In genomic region chr6:4762252-4762651, GRCm38 (mm10) we compare ENCODE assay signal across 8 mouse cellular contexts. TPM values are rescaled to one million over a fixed set of nuclear protein-coding genes. Genes with fewer than 3 reads are reported as not detected.
DNase-seq lines count a peak whose midpoint lies in the region; ATAC-seq and TF ChIP-seq lines count a peak whose summit lies in the region.

No protein-coding gene starts in this region.

- H3K9me3 ChIP-seq in kidney, embryonic 14.5 days (ENCODE audit: control insufficient read depth, low read length): no peaks in the 10 kb centered on the region
- no peaks in the 10 kb centered on the region for H3K9me3 ChIP-seq in embryonic facial prominence, embryonic 13.5 days
- H3K9me3 ChIP-seq in intestine, embryonic 16.5 days (ENCODE audit: control insufficient read depth, low read length): no peaks in the 10 kb centered on the region
- no peaks in the 10 kb centered on the region for H3K9me3 ChIP-seq in neural tube, embryonic 13.5 days

- H3K4me2 ChIP-seq in kidney, embryonic 14.5 days (replicated peaks; ENCODE audit: low read depth, low read length): no peak overlapping the region
- H3K4me2 ChIP-seq in embryonic facial prominence, embryonic 13.5 days: no peak overlapping the region
- no peak overlapping the region for H3K4me2 ChIP-seq in intestine, embryonic 16.5 days (ENCODE audit: low read depth, low read length)
- no peak overlapping the region for H3K4me2 ChIP-seq in neural tube, embryonic 13.5 days

- no peak for TF ChIP-seq POLR2A in kidney, adult 2 months (IDR thresholded peaks at IDR 0.05; ENCODE audit: low read depth, low read length)

- H3K4me3 ChIP-seq in kidney, embryonic 14.5 days (ENCODE audit: low read length): no peak overlapping the region
- H3K4me3 ChIP-seq in kidney, adult 2 months (ENCODE audit: insufficient read depth, low read depth, low read length): no peak overlapping the region
- H3K4me3 ChIP-seq in embryonic facial prominence, embryonic 13.5 days: no peak overlapping the region
- no peak overlapping the region for H3K4me3 ChIP-seq in intestine, embryonic 16.5 days (ENCODE audit: low read length)
- no peak overlapping the region for H3K4me3 ChIP-seq in neural tube, embryonic 13.5 days
- H3K4me3 ChIP-seq in left cerebral cortex, adult 2 months: no peak overlapping the region

- intact Hi-C loops in left cerebral cortex, adult 2 months (cut with DNase I): no loop called here

- TF ChIP-seq CTCF in kidney, adult 2 months (conservative IDR thresholded peaks at IDR 0.05; ENCODE audit: insufficient read depth, insufficient read length, low read depth, low read length): no peak
- no peak for TF ChIP-seq CTCF in left cerebral cortex, adult 2 months (IDR thresholded peaks at IDR 0.05)

- ATAC-seq in kidney, embryonic 14.5 days (ENCODE audit: low FRiP score, low TSS enrichment): peak; percentile 97
- ATAC-seq in embryonic facial prominence, embryonic 13.5 days (ENCODE audit: insufficient number of reproducible peaks, insufficient read depth, low FRiP score, low TSS enrichment, low read depth): peak; percentile 98
- ATAC-seq in intestine, embryonic 16.5 days: peak; percentile 97
- ATAC-seq in neural tube, embryonic 13.5 days (ENCODE audit: low read depth): peak; percentile 99

- no peak for DNase-seq in kidney, adult 2 months
- DNase-seq in left cerebral cortex, adult 2 months (ENCODE audit: extremely low spot score in 1 of 2, low spot score in 2 of 2): no peak
- DNase-seq in kidney, postnatal 36 days: no peak
- DNase-seq in ovary, postnatal 36 days (ENCODE audit: low spot score): no peak

- H3K27me3 ChIP-seq in kidney, embryonic 14.5 days (ENCODE audit: control insufficient read depth, insufficient read depth, low read length): no peaks in the 10 kb centered on the region
- no peaks in the 10 kb centered on the region for H3K27me3 ChIP-seq in kidney, adult 2 months (replicated peaks; ENCODE audit: control insufficient read depth, insufficient read depth, low read length)
- H3K27me3 ChIP-seq in embryonic facial prominence, embryonic 13.5 days: no peaks in the 10 kb centered on the region
- H3K27me3 ChIP-seq in intestine, embryonic 16.5 days (replicated peaks; ENCODE audit: control insufficient read depth, insufficient read depth, low read length): no peaks in the 10 kb centered on the region
- H3K27me3 ChIP-seq in neural tube, embryonic 13.5 days: no peaks in the 10 kb centered on the region

- no peak overlapping the region for H3K27ac ChIP-seq in kidney, embryonic 14.5 days (ENCODE audit: low read depth, low read length)
- no peak overlapping the region for H3K27ac ChIP-seq in kidney, adult 2 months (ENCODE audit: insufficient read depth, low read depth, low read length)
- H3K27ac ChIP-seq in embryonic facial prominence, embryonic 13.5 days: no peak overlapping the region
- no peak overlapping the region for H3K27ac ChIP-seq in intestine, embryonic 16.5 days (ENCODE audit: low read length)
- H3K27ac ChIP-seq in neural tube, embryonic 13.5 days (replicated peaks): no peak overlapping the region
- H3K27ac ChIP-seq in left cerebral cortex, adult 2 months: no peak overlapping the region

- H3K36me3 ChIP-seq in kidney, embryonic 14.5 days (ENCODE audit: control insufficient read depth, insufficient read depth, low read length): no peaks in the 10 kb centered on the region
- no peaks in the 10 kb centered on the region for H3K36me3 ChIP-seq in kidney, adult 2 months (ENCODE audit: control insufficient read depth, insufficient read depth, low read length)
- no peaks in the 10 kb centered on the region for H3K36me3 ChIP-seq in embryonic facial prominence, embryonic 13.5 days
- no peaks in the 10 kb centered on the region for H3K36me3 ChIP-seq in intestine, embryonic 16.5 days (ENCODE audit: control insufficient read depth, insufficient read depth, low read length)
- H3K36me3 ChIP-seq in neural tube, embryonic 13.5 days: no peaks in the 10 kb centered on the region

- 31% methylated on average over 2 of the region's 2 CpGs for WGBS in kidney, embryonic 14.5 days
- 46% methylated on average over 2 of the region's 2 CpGs for WGBS in kidney, adult 2 months
- WGBS in embryonic facial prominence, embryonic 13.5 days: 41% methylated on average over 2 of the region's 2 CpGs
- 49% methylated on average over 2 of the region's 2 CpGs for WGBS in intestine, embryonic 16.5 days
- WGBS in neural tube, embryonic 13.5 days: 36% methylated on average over 2 of the region's 2 CpGs

- H3K4me1 ChIP-seq in kidney, embryonic 14.5 days (ENCODE audit: control insufficient read depth, insufficient read depth, low read length): no peaks in the 10 kb centered on the region
- H3K4me1 ChIP-seq in kidney, adult 2 months (ENCODE audit: control insufficient read depth, insufficient read depth, low read length): no peaks in the 10 kb centered on the region
- H3K4me1 ChIP-seq in embryonic facial prominence, embryonic 13.5 days: no peaks in the 10 kb centered on the region
- H3K4me1 ChIP-seq in intestine, embryonic 16.5 days (ENCODE audit: control insufficient read depth, insufficient read depth, low read length): no peaks in the 10 kb centered on the region
- no peaks in the 10 kb centered on the region for H3K4me1 ChIP-seq in neural tube, embryonic 13.5 days (replicated peaks)

- H3K9ac ChIP-seq in kidney, embryonic 14.5 days (ENCODE audit: low read depth, low read length): no peak overlapping the region
- no peak overlapping the region for H3K9ac ChIP-seq in embryonic facial prominence, embryonic 13.5 days
- no peak overlapping the region for H3K9ac ChIP-seq in intestine, embryonic 16.5 days (ENCODE audit: low read depth, low read length)
- H3K9ac ChIP-seq in neural tube, embryonic 13.5 days: no peak overlapping the region

RNA-seq across cellular contexts. Expression of gene Peg10, which starts 15.1 kb away (rescaled TPM):
- polyA plus RNA-seq in kidney, embryonic 14.5 days (2014; fragmentation: Nextera tagmentation; extraction: Ambion mirVana): 7.9 and 12.5 TPM in 2 replicates
- polyA plus RNA-seq in kidney, adult 2 months (2012; rRNA removed): 0.27 and 0.77 TPM in 2 replicates
- polyA plus RNA-seq in embryonic facial prominence, embryonic 13.5 days (2015; fragmentation: Nextera tagmentation; extraction: Ambion mirVana): 7.6 and 7.8 TPM in 2 replicates
- polyA plus RNA-seq in intestine, embryonic 16.5 days (2015; fragmentation: Nextera tagmentation; extraction: Ambion mirVana): 1.6 and 1.7 TPM in 2 replicates
- polyA plus RNA-seq in neural tube, embryonic 13.5 days (2015; fragmentation: Nextera tagmentation; extraction: Ambion mirVana): 4.5 and 5.7 TPM in 2 replicates
- 10 to 100 TPM; 13.6 to 17.8 TPM for total RNA-seq in left cerebral cortex, adult 2 months (2021)

RNA-seq across cellular contexts. Expression of gene Sgce, which starts 15.2 kb away (rescaled TPM):
- 35.4 and 40.1 TPM in 2 replicates for polyA plus RNA-seq in kidney, embryonic 14.5 days (2014; fragmentation: Nextera tagmentation; extraction: Ambion mirVana)
- 7.0 and 8.0 TPM in 2 replicates for polyA plus RNA-seq in kidney, adult 2 months (2012; rRNA removed)
- polyA plus RNA-seq in embryonic facial prominence, embryonic 13.5 days (2015; fragmentation: Nextera tagmentation; extraction: Ambion mirVana): 66.5 and 80.6 TPM in 2 replicates
- 38.8 and 40.6 TPM in 2 replicates for polyA plus RNA-seq in intestine, embryonic 16.5 days (2015; fragmentation: Nextera tagmentation; extraction: Ambion mirVana)
- 64.7 and 68.5 TPM in 2 replicates for polyA plus RNA-seq in neural tube, embryonic 13.5 days (2015; fragmentation: Nextera tagmentation; extraction: Ambion mirVana)
- 10 to 100 TPM; 30.0 to 33.3 TPM for total RNA-seq in left cerebral cortex, adult 2 months (2021)
